Mouse (Mus musculus) kidney, embryonic 15.5 days (tissue): ENCODE results near the gene Rasl12. TPM values are rescaled to one million over a fixed set of nuclear protein-coding genes. Genes with fewer than 3 reads are reported as not detected.

Source experiments
- ATAC-seq: fragments of 200-750 bp; cut with Nextera tagmentation; replicated peaks from 2 replicates; pipeline ENCODE4 v1.8.0; 2017; ENCODE audit warnings: moderate TSS enrichment; ENCODE audit not compliant: low FRiP score
- H3K27ac ChIP-seq: fragments of 300-500 bp; sonication (generic); 2 replicates; pipeline ENCODE4 v1.5.1; 2015; ENCODE audit warnings: mild to moderate bottlenecking, inconsistent platforms
- H3K27me3 ChIP-seq: fragments of 300-500 bp; sonication (generic); 2 replicates; pipeline ENCODE4 v1.6.1; 2015; ENCODE audit warnings: inconsistent platforms
- H3K36me3 ChIP-seq: fragments of 300-500 bp; sonication (generic); 2 replicates; pipeline ENCODE4 v1.6.1; 2015; ENCODE audit warnings: inconsistent platforms
- H3K4me1 ChIP-seq: fragments of 300-500 bp; sonication (generic); 2 replicates; pipeline ENCODE4 v1.6.1; 2015; ENCODE audit warnings: inconsistent platforms
- H3K4me2 ChIP-seq: fragments of 300-500 bp; sonication (generic); 2 replicates; pipeline ENCODE4 v1.6.1; 2015; ENCODE audit warnings: moderate library complexity, mild to moderate bottlenecking, inconsistent platforms
- H3K4me3 ChIP-seq: fragments of 300-500 bp; sonication (generic); replicated peaks from 2 replicates; pipeline ENCODE4 v1.5.1; 2015; ENCODE audit warnings: mild to moderate bottlenecking, inconsistent platforms
- H3K9ac ChIP-seq: fragments of 300-500 bp; sonication (generic); 2 replicates; pipeline ENCODE4 v1.6.1; 2015; ENCODE audit warnings: mild to moderate bottlenecking, inconsistent platforms
- H3K9me3 ChIP-seq: fragments of 300-500 bp; sonication (generic); replicated peaks from 2 replicates; pipeline ENCODE4 v1.6.1; 2016; ENCODE audit warnings: inconsistent platforms
- WGBS: fragments of 180-500 bp; shearing (Covaris S2); methylation state at CpG from one replicate; pipeline ENCODE4 v1.1.7; 2015; ENCODE audit warnings: mixed read lengths; 5-methylcytosine and 5-hydroxymethylcytosine counted together
- polyA plus RNA-seq: library from polyadenylated mRNA; unstranded; fragments of >200 nt; fragmentation: Nextera tagmentation; extraction: Ambion mirVana; gene quantifications from 2 replicates; pipeline ENCODE4 v1.2.1, GENCODE M21; 2015

Gene Rasl12
- polyA plus RNA-seq, 1 experiment from 2014 or later: 16.1 TPM

DNA sequence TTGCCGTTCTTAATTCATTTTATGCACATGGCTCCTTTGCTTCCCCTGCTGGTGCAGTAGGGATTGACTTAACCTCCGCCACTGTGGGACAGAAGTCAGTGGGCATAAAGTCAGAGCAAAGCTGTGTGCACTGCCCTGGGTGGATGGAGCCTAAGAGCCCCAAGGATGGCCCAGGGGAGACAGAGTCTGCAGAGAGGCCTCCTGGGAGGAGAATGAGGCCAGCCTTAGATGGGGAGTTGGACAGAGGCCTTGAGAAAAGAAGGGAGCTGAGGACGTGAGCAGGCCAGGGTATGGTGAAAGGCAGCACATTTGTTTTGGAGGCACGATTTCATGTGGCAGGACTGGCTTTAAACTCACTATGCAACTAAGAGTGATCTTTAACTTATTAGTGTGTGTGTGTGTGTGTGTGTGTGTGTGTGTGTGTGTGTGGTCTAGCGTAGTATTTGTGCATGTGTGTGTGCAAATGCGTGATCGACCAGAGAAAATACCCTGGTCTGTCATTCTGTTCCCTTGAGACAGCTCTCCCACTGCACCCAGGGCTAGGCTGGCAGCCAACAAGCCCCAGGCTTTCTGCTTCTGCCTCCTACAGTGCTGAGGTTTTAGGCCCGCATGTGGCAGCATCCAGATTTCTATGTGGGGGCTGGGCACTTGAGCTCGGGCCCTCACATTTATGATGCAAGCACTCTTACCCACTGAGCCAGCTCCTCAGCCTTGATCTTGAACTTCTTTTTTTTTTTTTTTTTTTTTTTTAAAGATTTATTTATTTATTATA, 23.0 kb upstream of the Rasl12 start:
- Histone ChIP-seq H3K4me1 (no peaks in the 10 kb centered on the region), H3K4me3 (no peak overlapping the region), H3K27ac (no peak overlapping the region), H3K4me2 (no peak overlapping the region), H3K27me3 (no peaks in the 10 kb centered on the region), H3K9ac (no peak overlapping the region), H3K36me3 (0 out of 2 replicates have a peak, but pooled peaks cover 6% of the 10 kb centered on the region), H3K9me3 (no peaks in the 10 kb centered on the region)
- ATAC-seq: no peak
- 80% methylated on average over 9 of the region's 9 CpGs for WGBS

DNA sequence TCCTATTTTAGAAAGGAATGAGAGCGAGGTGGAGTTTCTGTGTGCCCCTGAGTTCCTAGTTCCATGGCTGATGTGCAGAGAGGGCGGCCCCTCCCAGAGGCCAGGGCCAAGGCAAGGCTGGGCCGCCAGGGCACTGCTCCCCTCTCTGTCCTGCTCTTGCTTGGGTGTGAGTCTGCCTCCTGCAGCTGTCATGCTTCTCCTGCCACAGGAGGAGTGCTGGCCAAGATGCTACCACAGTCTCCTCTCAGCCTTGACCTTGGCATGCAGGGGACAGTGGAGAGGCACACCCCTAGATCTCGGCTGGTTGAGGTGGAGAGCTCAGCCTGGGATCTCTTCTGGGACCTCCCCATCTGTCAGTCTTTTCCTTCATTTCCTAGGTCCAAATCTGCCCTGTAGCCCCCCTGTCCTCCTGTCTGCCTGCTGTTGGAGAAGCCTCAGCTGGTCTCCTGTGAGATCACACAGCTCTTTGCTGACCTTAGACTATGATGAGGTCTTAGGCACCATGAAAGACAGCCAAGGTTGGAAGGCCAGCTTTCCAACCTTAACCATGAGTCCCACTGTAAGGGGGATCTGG, 17.2 kb upstream of the Rasl12 start:
- WGBS: 78% methylated on average over 4 of the region's 4 CpGs
- Histone ChIP-seq H3K4me2 (no peak overlapping the region), H3K9ac (no peak overlapping the region), H3K9me3 (no peaks in the 10 kb centered on the region), H3K36me3 (0 out of 2 replicates have a peak, but pooled peaks cover 3% of the 10 kb centered on the region), H3K4me3 (no peak overlapping the region), H3K27me3 (no peaks in the 10 kb centered on the region), H3K4me1 (peaks cover 19% of the 10 kb centered on the region), H3K27ac (no peak overlapping the region)
- ATAC-seq: no peak

DNA sequence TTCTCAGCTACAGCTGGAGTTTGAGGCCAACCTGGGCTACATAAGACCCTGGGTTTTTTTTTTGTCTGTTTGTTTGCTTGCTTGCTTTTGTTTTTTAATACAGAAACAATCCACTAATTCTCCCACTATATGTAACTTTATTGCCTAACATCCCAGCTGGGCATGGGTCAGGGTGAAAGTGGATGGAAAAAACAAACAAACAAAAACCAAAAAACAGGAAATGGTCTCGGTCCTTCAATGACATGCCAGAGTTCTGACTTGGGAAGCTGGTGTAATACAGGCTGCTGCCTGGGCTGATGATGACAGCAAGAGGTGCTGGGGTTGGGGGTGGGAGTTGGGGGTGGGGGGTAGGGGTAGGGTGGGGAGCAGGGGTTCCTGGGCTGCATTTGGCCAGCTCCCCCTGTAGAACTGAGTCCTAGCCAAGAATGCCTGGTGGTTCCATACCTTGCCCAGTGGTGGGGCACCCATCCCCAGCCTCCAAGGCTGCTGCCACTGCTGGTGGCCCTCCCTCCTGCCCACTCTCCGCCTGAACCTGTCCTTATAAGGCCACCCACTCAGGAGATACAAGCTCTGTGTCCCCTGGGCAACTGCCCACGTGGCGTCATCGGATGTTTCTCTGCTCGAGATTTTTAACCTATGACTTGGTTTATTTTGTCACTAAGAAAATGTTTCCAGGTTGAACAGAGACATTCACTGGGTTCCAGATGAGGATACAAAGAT, 16.1 kb upstream of the Rasl12 start:
- no peaks in the 10 kb centered on the region for H3K27me3 ChIP-seq
- H3K27ac ChIP-seq: no peak overlapping the region
- H3K9ac ChIP-seq: no peak overlapping the region
- WGBS: 74% methylated on average over 6 of the region's 6 CpGs
- H3K4me2 ChIP-seq: no peak overlapping the region
- no peaks in the 10 kb centered on the region for H3K36me3 ChIP-seq
- H3K4me3 ChIP-seq: no peak overlapping the region
- no peaks in the 10 kb centered on the region for H3K9me3 ChIP-seq
- H3K4me1 ChIP-seq: peaks cover 27% of the 10 kb centered on the region
- no peak for ATAC-seq

DNA sequence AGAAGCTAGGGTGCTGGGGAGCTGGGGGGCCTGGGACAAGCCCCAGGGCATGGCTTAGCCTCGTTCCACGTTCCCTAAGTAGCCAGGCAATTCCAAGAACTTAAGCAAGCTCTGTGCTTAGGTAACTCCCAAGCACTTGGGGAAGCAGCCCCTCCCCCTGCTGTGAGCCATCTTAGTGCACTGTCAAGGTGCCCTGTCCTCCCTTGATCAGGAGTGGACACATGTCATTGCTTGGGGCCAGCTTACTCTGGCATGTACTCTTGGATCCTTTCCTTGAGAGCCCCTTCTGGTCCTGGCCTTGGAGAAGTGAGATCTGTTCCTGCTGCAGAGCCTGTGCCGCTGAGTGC, 15.6 kb upstream of the Rasl12 start:
- H3K4me2 ChIP-seq: no peak overlapping the region
- no peaks in the 10 kb centered on the region for H3K27me3 ChIP-seq
- peaks cover 27% of the 10 kb centered on the region for H3K4me1 ChIP-seq
- ATAC-seq: no peak
- H3K27ac ChIP-seq: no peak overlapping the region
- 54% methylated on average over 3 of the region's 3 CpGs for WGBS
- no peak overlapping the region for H3K4me3 ChIP-seq
- H3K36me3 ChIP-seq: no peaks in the 10 kb centered on the region
- H3K9me3 ChIP-seq: no peaks in the 10 kb centered on the region
- H3K9ac ChIP-seq: no peak overlapping the region

DNA sequence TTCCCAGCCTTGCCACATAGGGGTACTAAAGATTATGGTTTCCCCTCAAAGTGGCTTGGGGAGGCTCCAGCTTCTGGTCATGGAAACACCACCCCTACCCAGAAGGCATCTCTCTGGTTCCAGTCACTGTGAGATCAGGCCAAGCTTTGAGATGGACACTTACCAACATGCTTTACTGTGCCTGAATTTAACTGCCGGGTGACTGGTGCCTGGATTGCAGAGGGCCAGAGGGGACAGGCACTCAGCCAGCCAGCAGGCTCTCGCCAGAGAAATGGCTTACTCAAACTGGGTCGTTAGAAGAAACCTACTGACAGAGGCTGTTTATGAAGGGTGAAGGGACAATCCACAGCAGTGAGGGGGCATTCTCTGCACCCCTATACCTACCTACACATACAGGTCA, 14.0 kb upstream of the Rasl12 start:
- 0 out of 2 replicates have a peak overlapping the region, but pooled peaks have one; percentile 9 for H3K27ac ChIP-seq
- no peak overlapping the region for H3K4me3 ChIP-seq
- no peak for ATAC-seq
- H3K9ac ChIP-seq: no peak overlapping the region
- no peaks in the 10 kb centered on the region for H3K36me3 ChIP-seq
- peaks cover 27% of the 10 kb centered on the region for H3K4me1 ChIP-seq
- no peak overlapping the region for H3K4me2 ChIP-seq
- WGBS: 43% methylated on average over 3 of the region's 3 CpGs
- H3K27me3 ChIP-seq: no peaks in the 10 kb centered on the region
- no peaks in the 10 kb centered on the region for H3K9me3 ChIP-seq

DNA sequence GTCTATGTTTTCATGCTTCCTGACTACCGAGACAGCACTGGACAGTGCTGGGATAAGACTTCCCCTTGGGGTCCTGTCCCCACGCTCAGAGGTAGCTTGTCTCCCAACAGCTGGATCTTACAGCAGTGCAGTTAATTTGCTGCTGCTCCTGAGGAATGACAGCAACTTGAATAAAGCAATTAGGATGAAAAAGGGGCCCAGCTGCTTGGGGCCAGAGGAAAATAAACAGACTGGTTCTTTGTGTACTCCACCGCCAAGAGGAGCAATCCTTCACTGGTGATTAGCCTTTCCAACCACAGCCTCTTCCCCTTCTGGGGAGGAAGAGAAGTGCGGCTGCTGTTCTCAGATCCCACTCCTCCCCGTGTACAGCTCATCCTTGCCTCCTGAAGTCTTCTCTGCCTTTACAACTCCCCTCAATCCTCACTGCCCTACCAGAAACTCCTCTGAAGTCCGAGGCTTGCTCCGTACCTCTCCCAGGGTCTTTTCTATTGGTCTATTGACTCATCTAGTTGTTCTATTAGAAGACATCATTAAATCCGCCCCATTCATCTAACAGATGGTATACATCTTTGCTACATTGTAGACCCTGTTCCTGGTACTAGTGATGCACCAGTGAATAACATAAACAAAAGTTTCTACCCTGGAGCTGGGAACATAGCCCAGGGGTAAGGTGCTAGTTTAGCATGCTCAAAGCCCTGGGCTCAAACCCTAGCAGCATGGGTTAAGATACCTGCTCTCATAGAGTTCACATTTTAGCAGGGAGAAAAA, 11.7 kb upstream of the Rasl12 start:
- no peak overlapping the region for H3K9ac ChIP-seq
- no peaks in the 10 kb centered on the region for H3K9me3 ChIP-seq
- no peaks in the 10 kb centered on the region for H3K36me3 ChIP-seq
- peak overlapping the region; percentile 26; the same call in 1 of the 2 replicates for H3K4me2 ChIP-seq
- peak; percentile 79 for ATAC-seq
- WGBS: 10% methylated on average over 8 of the region's 8 CpGs
- peaks cover 19% of the 10 kb centered on the region for H3K27me3 ChIP-seq
- H3K27ac ChIP-seq: peak overlapping the region; percentile 84
- no peak overlapping the region for H3K4me3 ChIP-seq
- H3K4me1 ChIP-seq: peaks cover 37% of the 10 kb centered on the region

DNA sequence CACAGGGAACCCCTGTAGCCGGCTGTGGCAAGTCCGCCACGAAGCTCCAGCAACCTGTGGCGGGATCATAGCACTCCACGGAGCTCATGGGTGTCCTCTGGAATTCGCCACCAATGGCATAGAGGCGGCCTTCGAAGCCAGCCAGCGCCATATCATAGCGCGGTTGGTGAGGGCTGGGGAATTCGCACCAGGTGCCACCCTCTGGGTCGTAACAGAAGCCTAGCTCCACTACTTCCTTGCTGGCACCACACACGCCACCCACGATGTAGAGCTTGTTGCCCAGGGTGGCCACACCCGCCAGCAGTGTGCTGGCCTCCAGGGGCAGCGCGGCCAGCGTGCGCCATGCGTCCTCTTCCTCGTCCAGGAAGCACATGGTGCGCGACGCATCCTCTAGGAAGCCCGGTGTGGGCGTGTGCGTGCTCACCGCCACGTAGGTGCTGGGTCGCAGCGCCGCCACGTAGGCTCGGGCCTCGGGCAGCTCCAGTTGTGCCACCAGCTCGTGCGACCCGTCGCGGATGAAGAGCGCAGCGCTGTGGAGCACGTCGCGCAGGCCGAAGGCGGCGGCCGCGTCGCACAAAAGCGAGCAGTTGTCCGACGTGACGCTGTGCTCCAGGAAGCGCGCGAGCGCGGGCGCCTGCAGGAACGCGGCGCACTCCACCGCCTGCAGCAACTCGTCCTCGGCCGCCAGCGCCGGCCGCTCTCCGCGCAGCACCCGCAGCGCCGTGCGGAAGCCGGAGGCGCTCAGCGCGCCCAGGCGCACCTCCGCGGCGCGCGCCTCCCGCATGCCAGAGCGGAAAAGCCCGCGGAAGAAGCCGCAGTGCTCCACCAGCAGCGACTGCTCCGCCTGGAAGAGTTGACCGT, 7.3 kb upstream of the Rasl12 start:
- Histone ChIP-seq H3K9ac (peak overlapping the region; percentile 31), H3K27me3 (peaks cover 36% of the 10 kb centered on the region), H3K27ac (no peak overlapping the region), H3K4me1 (peaks cover 23% of the 10 kb centered on the region), H3K9me3 (no peaks in the 10 kb centered on the region), H3K4me2 (peak overlapping the region; percentile 67), H3K4me3 (peak overlapping the region; percentile 48), H3K36me3 (no peaks in the 10 kb centered on the region)
- peak; percentile 31; the same call in 1 of the 2 replicates for ATAC-seq
- 17% methylated on average over 84 of the region's 96 CpGs for WGBS

DNA sequence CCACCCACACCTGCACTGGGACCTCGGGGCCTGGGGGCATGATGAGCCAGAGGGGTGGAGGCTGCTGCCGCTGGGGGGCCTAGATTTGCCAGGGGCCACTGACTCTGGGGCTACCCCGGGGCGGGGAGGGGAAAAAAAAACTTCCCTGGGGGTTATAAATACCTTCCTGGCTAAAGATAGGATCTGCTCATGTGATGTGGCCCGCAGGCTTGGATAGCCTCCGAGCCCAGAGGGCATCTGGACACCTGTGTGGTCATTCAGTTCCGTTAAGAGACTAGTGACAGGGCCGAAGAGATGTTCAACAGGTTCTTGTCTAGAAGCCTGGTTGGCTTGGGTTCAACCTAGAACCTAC, 6.7 kb upstream of the Rasl12 start, which contains the start of gene Kbtbd13:
Gene Kbtbd13, minus strand, starts transcription at position 40 of the 352 bp plus-strand sequence.
- peak within 1 kb of the TSS; percentile 48 for H3K4me3 ChIP-seq
- no peaks in the 10 kb centered on the region for H3K9me3 ChIP-seq
- peaks cover 18% of the 10 kb centered on the region for H3K4me1 ChIP-seq
- peaks cover 36% of the 10 kb centered on the region for H3K27me3 ChIP-seq
- H3K4me2 ChIP-seq: peak within 1 kb of the TSS; percentile 67
- H3K27ac ChIP-seq: no peak within 1 kb of the TSS
- H3K9ac ChIP-seq: peak within 1 kb of the TSS; percentile 31
- no peak for ATAC-seq
- 31% methylated on average over 8 of the region's 8 CpGs for whole genome bisulfite sequencing
- H3K36me3 ChIP-seq: no peaks in the 10 kb centered on the region

DNA sequence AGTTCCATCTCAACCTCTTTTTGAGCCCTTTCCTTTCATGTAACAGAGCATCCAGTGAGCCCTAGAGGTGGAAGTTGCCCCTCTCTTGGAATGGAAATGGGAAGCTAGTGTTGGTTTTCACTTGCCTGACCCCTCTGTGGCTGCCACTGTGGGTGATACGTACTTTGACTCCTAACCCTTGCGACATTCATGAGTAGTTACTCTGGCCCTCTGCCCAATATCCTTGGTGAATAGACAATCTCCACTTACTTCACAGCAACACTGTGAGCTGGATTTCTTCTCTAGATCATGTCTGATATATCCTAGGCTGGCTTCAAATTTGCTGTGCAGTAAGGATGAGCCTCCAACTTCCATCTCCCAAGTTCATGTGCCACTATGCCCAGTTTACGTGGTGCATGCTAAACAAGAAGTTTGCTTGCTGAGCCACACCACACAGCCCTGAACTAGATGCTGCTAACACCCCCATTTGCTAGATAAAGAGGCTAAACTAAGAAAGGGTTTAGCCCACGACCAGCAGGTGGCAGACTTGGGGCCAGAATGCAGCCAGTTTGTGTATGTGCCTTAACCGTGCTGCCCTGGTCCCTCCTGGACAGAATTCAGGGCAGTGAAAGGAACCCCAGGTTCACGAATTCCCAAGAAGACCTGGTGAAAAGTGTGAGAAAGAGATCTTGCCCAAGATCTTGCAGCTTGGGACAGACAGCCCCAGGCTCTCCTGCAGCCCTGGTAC, 5.5 kb upstream of the Rasl12 start:
- no peaks in the 10 kb centered on the region for H3K36me3 ChIP-seq
- peaks cover 36% of the 10 kb centered on the region for H3K27me3 ChIP-seq
- H3K9me3 ChIP-seq: no peaks in the 10 kb centered on the region
- no peak overlapping the region for H3K27ac ChIP-seq
- no peak overlapping the region for H3K4me3 ChIP-seq
- H3K9ac ChIP-seq: no peak overlapping the region
- H3K4me1 ChIP-seq: peaks cover 15% of the 10 kb centered on the region
- H3K4me2 ChIP-seq: no peak overlapping the region
- 29% methylated on average over 6 of the region's 6 CpGs for WGBS
- ATAC-seq: no peak

DNA sequence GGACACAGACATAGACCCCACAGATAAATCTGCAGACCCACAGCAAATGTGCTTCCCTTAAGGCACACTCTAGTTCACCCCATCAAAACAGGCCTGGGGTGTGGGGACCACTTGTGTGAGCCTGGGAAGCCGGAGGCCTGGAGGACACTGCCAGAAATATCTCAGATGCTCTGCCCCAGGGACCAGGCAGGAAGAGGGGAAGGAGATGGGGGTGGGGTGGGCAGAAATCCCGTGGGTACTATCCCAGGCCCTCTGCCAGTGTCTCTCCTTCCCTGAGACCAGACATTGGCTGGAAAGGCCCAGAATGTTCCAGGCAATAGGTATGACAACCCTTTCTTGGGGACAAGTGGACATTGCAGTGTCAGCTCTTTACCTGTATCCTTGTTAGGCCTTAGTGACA, 4.7 kb upstream of the Rasl12 start:
- no peak for ATAC-seq
- Histone ChIP-seq H3K9ac (no peak overlapping the region), H3K27me3 (peaks cover 36% of the 10 kb centered on the region), H3K36me3 (no peaks in the 10 kb centered on the region), H3K9me3 (no peaks in the 10 kb centered on the region), H3K4me3 (no peak overlapping the region), H3K4me1 (peaks cover 23% of the 10 kb centered on the region), H3K27ac (peak overlapping the region; percentile 14; the same call in 1 of the 2 replicates), H3K4me2 (no peak overlapping the region)
- 43% methylated on average over 2 of the region's 2 CpGs for WGBS
